Mouse (Mus musculus): Measurements from ENCODE around the gene Hexb.
"Not testable (repeated sequence)": the region's sequence is repeated elsewhere in the genome, so short reads cannot be mapped to it uniquely, and the experiment has no call there.

Gene Hexb

GRCm38 (mm10) chr13:97137466-97138400, 60.4 kb downstream of the Hexb start, which contains the start of the genes Gfm2 and Nsa2:
TSS of gene Gfm2 (plus strand) at chr13:97137937.
TSS of gene Nsa2 (minus strand) at chr13:97137937.
- Histone ChIP-seq H3K9me3 (ENCODE audit: low read length) (no peaks in the 10 kb centered on the region), H3K4me1 (replicated peaks; ENCODE audit: low read depth, low read length) (peaks cover 17% of the 10 kb centered on the region), H3K4me3 (replicated peaks; ENCODE audit: low read length) (peak within 1 kb of the TSS; percentile 98), H3K27me3 (ENCODE audit: insufficient read depth, low read length) (no peaks in the 10 kb centered on the region), H3K36me3 (ENCODE audit: insufficient read depth, low read length) (peaks cover 55% of the 10 kb centered on the region)
- TF ChIP-seq NANOG (IDR thresholded peaks at IDR 0.05; ENCODE audit: borderline replicate concordance, low read length) (no peak), POU5F1 (IDR thresholded peaks at IDR 0.05; ENCODE audit: borderline replicate concordance, low read length) (no peak), CTCF (conservative IDR thresholded peaks at IDR 0.05; ENCODE audit: low read length) (no peak)

- H3K27me3 ChIP-seq (ENCODE audit: insufficient read depth, low read length); H3K9me3 ChIP-seq (ENCODE audit: low read length); H3K4me1 ChIP-seq (replicated peaks; ENCODE audit: low read depth, low read length); H3K4me3 ChIP-seq (replicated peaks; ENCODE audit: low read length): not testable (repeated sequence)
- peaks cover 78% of the 10 kb centered on the region for H3K36me3 ChIP-seq (ENCODE audit: insufficient read depth, low read length)
Measured at GRCm38 (mm10) chr13:97130413-97130812, 67.7 kb downstream of the Hexb start.

GRCm38 (mm10) chr13:97129654-97130053, 68.5 kb downstream of the Hexb start:
- H3K36me3 ChIP-seq (ENCODE audit: insufficient read depth, low read length), result peaks cover 78% of the 10 kb centered on the region

More at GRCm38 (mm10) chr13:97129654-97130053, 68.5 kb downstream of the Hexb start:
- not testable (repeated sequence) for H3K27me3 ChIP-seq (ENCODE audit: insufficient read depth, low read length); H3K9me3 ChIP-seq (ENCODE audit: low read length); H3K4me3 ChIP-seq (replicated peaks; ENCODE audit: low read length); H3K4me1 ChIP-seq (replicated peaks; ENCODE audit: low read depth, low read length)

Data from E14TG2a.4 (cell line).